25 mouse cellular contexts compared by ENCODE assay signal in the genomic region with DNA sequence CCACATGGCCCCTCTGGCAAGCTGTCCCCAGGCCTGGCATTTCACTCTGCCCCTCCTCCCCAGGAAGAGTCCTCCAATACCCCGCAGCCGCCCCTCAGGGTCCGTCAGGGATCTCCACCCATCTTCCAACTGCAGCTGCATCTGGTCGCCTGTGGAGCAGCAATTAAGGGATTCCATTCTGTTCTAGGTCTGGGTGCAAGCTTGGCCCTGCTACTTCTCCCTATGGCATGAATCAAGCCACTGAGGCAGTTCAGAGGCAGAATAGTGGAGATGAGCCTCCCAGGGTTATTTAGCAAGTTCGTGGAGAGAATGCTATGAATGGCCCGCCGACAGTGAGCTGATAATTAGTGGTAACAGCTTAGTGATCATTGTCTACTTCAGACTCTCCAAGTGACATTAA.
"Had no signal": no experiment of that assay in that cellular context is flagged by ENCODE, and none has a peak within 500 bp of the region (broad histone marks: within the 10 kb centered on the region; RNA-seq: fewer than 3 reads in every experiment).

No protein-coding gene starts in this region.

- H3K27ac ChIP-seq: heart, adult 2 months; heart, embryonic 13.5 days; heart, embryonic 15.5 days; hindbrain, embryonic 13.5 days; hindbrain, embryonic 15.5 days; hindbrain, postnatal 0 days; kidney, embryonic 15.5 days; kidney, postnatal 0 days; limb, embryonic 13.5 days; limb, embryonic 15.5 days; liver, embryonic 12.5 days had no signal

- H3K9me3 ChIP-seq: heart, embryonic 13.5 days; heart, embryonic 15.5 days; hindbrain, embryonic 13.5 days; hindbrain, embryonic 15.5 days; kidney, embryonic 15.5 days; limb, embryonic 13.5 days; limb, embryonic 15.5 days; liver, embryonic 12.5 days had no signal

- H3K36me3 ChIP-seq: heart, embryonic 13.5 days; heart, embryonic 15.5 days; hindbrain, embryonic 13.5 days; hindbrain, embryonic 15.5 days; kidney, embryonic 15.5 days; limb, embryonic 13.5 days; limb, embryonic 15.5 days; liver, embryonic 12.5 days had no signal

- H3K9ac ChIP-seq: heart, embryonic 13.5 days; heart, embryonic 15.5 days; hindbrain, embryonic 13.5 days; hindbrain, embryonic 15.5 days; kidney, embryonic 15.5 days; limb, embryonic 13.5 days; limb, embryonic 15.5 days; liver, embryonic 12.5 days had no signal

- ATAC-seq: hindbrain, postnatal 0 days; intestine, embryonic 16.5 days; liver, embryonic 12.5 days had no signal

- H3K4me1 ChIP-seq: heart, embryonic 13.5 days; heart, embryonic 15.5 days; kidney, embryonic 15.5 days; limb, embryonic 13.5 days; limb, embryonic 15.5 days; liver, embryonic 12.5 days had no signal

- DNase-seq: gastrocnemius, postnatal 14 days; gastrocnemius, postnatal 36 days; heart, adult 11 months; heart, adult 2 months; heart, postnatal 14 days; heart, postnatal 36 days; kidney, adult 11 months; kidney, adult 2 months; kidney, adult 9 months; kidney, postnatal 14 days; kidney, postnatal 36 days; layer of hippocampus, adult 9-11 months; layer of hippocampus, postnatal 36 days had no signal

- H3K4me3 ChIP-seq: heart, adult 2 months; heart, embryonic 13.5 days; heart, embryonic 15.5 days; hindbrain, embryonic 13.5 days; hindbrain, embryonic 15.5 days; kidney, embryonic 15.5 days; limb, embryonic 13.5 days; limb, embryonic 15.5 days; liver, embryonic 12.5 days had no signal

- H3K4me2 ChIP-seq: heart, embryonic 11.5 days; heart, embryonic 13.5 days; heart, embryonic 15.5 days; hindbrain, embryonic 13.5 days; hindbrain, embryonic 15.5 days; kidney, embryonic 15.5 days; limb, embryonic 13.5 days; limb, embryonic 15.5 days; liver, embryonic 12.5 days had no signal
